Mouse (Mus musculus) kidney, postnatal 4 days (tissue): ENCODE measurements at regions not wholly inside any gene's neighbourhood (a gene's known extent, or its start where the extent isn't known, plus 50 kb on each side); places are given as distances from the start of the nearest gene placed in this dataset.
A peak's percentile ranks its signal among the peaks of the same experiment; 100 is the strongest.

ENCODE experiments used
- DNase-seq, 2 experiments: peaks; one replicate each; pipeline ENCODE4 v3.0.0; 2021; ENCODE audit warnings: mixed read lengths in 2 of 2

GRCm38 (mm10) chr3:140874070-140874895 is 337.9 kb downstream of the Pdha2 start:
- no peak for DNase-seq

GRCm38 (mm10) chr3:140872511-140872910 is 339.6 kb downstream of the Pdha2 start:
- DNase-seq: no peak

- no peak for DNase-seq
These were observed 340.9 kb downstream of the Pdha2 start for GRCm38 (mm10) chr3:140871261-140871660.

- no peak for DNase-seq
These were observed 372.0 kb downstream of the Pdha2 start for GRCm38 (mm10) chr3:140840197-140840596.

- DNase-seq: no peak
These were observed 374.1 kb downstream of the Pdha2 start for GRCm38 (mm10) chr3:140837976-140838581.

- DNase-seq: no peak
These were observed 390.9 kb downstream of the Pdha2 start for GRCm38 (mm10) chr3:140821266-140821665.

- DNase-seq: no peak
These were observed 406.6 kb downstream of the Pdha2 start for GRCm38 (mm10) chr3:140805586-140805985.

- DNase-seq: no peak
These were observed 419.2 kb downstream of the Pdha2 start for GRCm38 (mm10) chr3:140792943-140793342.

- DNase-seq: peak in 1 of 2 experiments; percentile 2
These were observed 426.5 kb downstream of the Pdha2 start for GRCm38 (mm10) chr3:140785700-140786099.

GRCm38 (mm10) chr3:140760051-140760450 is 452.1 kb downstream of the Pdha2 start:
- no peak for DNase-seq

- DNase-seq: no peak
These were observed 467.7 kb downstream of the Pdha2 start for GRCm38 (mm10) chr3:140744501-140744900.

GRCm38 (mm10) chr3:140740430-140740829 is 471.7 kb downstream of the Pdha2 start:
- DNase-seq: no peak

- DNase-seq: no peak
These were observed 473.3 kb downstream of the Pdha2 start for GRCm38 (mm10) chr3:140738654-140739369.

- DNase-seq: no peak
These were observed 495.3 kb downstream of the Pdha2 start for GRCm38 (mm10) chr3:140716896-140717295.

GRCm38 (mm10) chr3:140707591-140708131 is 504.5 kb downstream of the Pdha2 start:
- DNase-seq: no peak

- no peak for DNase-seq
These were observed 505.4 kb downstream of the Pdha2 start for GRCm38 (mm10) chr3:140706725-140707124.

GRCm38 (mm10) chr3:140705536-140705935 is 506.6 kb downstream of the Pdha2 start:
- DNase-seq: no peak

- no peak for DNase-seq
These were observed 509.2 kb downstream of the Pdha2 start for GRCm38 (mm10) chr3:140702929-140703328.

- DNase-seq: no peak
These were observed 509.9 kb downstream of the Pdha2 start for GRCm38 (mm10) chr3:140702271-140702681.

GRCm38 (mm10) chr3:140697295-140697694 is 514.9 kb downstream of the Pdha2 start:
- DNase-seq: no peak

GRCm38 (mm10) chr3:140682794-140683193 is 529.4 kb downstream of the Pdha2 start:
- no peak for DNase-seq

GRCm38 (mm10) chr3:140645785-140646388 is 566.3 kb downstream of the Pdha2 start:
- no peak for DNase-seq

GRCm38 (mm10) chr3:140619885-140620284 is 592.3 kb downstream of the Pdha2 start:
- DNase-seq: no peak
